Mouse (Mus musculus) midbrain, postnatal 0 days (tissue): ENCODE data around the gene Rap1gds1. TPM values are rescaled to one million over a fixed set of nuclear protein-coding genes. Genes with fewer than 3 reads are reported as not detected.

Experiments
- ATAC-seq: fragments of 200-750 bp; cut with Nextera tagmentation; 2 replicates; pipeline ENCODE4 v1.8.0; 2017; ENCODE audit warnings: moderate number of reproducible peaks, mild to moderate bottlenecking, moderate TSS enrichment, moderate library complexity; ENCODE audit not compliant: low FRiP score
- DNase-seq: peaks from one replicate; pipeline ENCODE4 v3.0.0-alpha.2; 2015; ENCODE audit warnings: low spot score
- H3K27ac ChIP-seq: fragments of 300-500 bp; sonication (generic); 2 replicates; pipeline ENCODE4 v1.5.1; 2014; ENCODE audit warnings: low read depth, mild to moderate bottlenecking, low read length, mixed read lengths
- H3K27me3 ChIP-seq: fragments of 300-500 bp; sonication (generic); 2 replicates; pipeline ENCODE4 v1.6.1; 2014; ENCODE audit warnings: low read length, control low read depth, mixed read lengths; ENCODE audit not compliant: insufficient read depth
- H3K36me3 ChIP-seq: fragments of 300-500 bp; sonication (generic); 2 replicates; pipeline ENCODE4 v1.6.1; 2014; ENCODE audit warnings: low read length, control low read depth, mixed read lengths; ENCODE audit not compliant: insufficient read depth
- H3K4me1 ChIP-seq: fragments of 300-500 bp; sonication (generic); 2 replicates; pipeline ENCODE4 v1.6.1; 2014; ENCODE audit warnings: mild to moderate bottlenecking, control low read depth, antibody characterized with exemption, low read length, mixed read lengths; ENCODE audit not compliant: insufficient read depth
- H3K4me2 ChIP-seq: fragments of 300-500 bp; sonication (generic); 2 replicates; pipeline ENCODE4 v1.6.1; 2014; ENCODE audit warnings: low read depth, mild to moderate bottlenecking, low read length, mixed read lengths; ENCODE audit not compliant: poor library complexity, severe bottlenecking
- H3K4me3 ChIP-seq: fragments of 300-500 bp; sonication (generic); 2 replicates; pipeline ENCODE4 v1.5.1; 2014; ENCODE audit warnings: low read depth, mild to moderate bottlenecking, low read length, moderate library complexity
- H3K9ac ChIP-seq: fragments of 300-500 bp; sonication (generic); replicated peaks from 2 replicates; pipeline ENCODE4 v1.6.1; 2014; ENCODE audit warnings: mild to moderate bottlenecking, low read length, moderate library complexity, mixed read lengths; ENCODE audit not compliant: poor library complexity, severe bottlenecking
- H3K9me3 ChIP-seq: fragments of 300-500 bp; sonication (generic); 2 replicates; pipeline ENCODE4 v1.6.1; 2016; ENCODE audit warnings: low read length, control low read depth
- CTCF ChIP-seq: IDR thresholded peaks from 2 replicates; pipeline ENCODE4 v1.5.1; 2016; ENCODE audit warnings: antibody characterized with exemption, mild to moderate bottlenecking
- WGBS: fragments of 180-500 bp; shearing (Covaris S2); extraction: QIAGEN DNeasy Blood & Tissue Kit; methylation state at CpG from one replicate; pipeline ENCODE4 v1.1.7; 2014; 5-methylcytosine and 5-hydroxymethylcytosine counted together
- polyA plus RNA-seq: library from polyadenylated mRNA; unstranded; fragments of >200 nt; fragmentation: Nextera tagmentation; extraction: Ambion mirVana; gene quantifications from 2 replicates; pipeline ENCODE4 v1.2.1, GENCODE M21; 2015
- total RNA-seq: library from RNA; depleted of rRNA; stranded (reverse); fragments of >200 nt; gene quantifications from 2 replicates; pipeline ENCODE4 v1.2.3, GENCODE M21; 2014

Gene Rap1gds1
- total and polyA plus RNA-seq, 2 experiments from 2014 or later = 76.6 to 110 TPM

DNA sequence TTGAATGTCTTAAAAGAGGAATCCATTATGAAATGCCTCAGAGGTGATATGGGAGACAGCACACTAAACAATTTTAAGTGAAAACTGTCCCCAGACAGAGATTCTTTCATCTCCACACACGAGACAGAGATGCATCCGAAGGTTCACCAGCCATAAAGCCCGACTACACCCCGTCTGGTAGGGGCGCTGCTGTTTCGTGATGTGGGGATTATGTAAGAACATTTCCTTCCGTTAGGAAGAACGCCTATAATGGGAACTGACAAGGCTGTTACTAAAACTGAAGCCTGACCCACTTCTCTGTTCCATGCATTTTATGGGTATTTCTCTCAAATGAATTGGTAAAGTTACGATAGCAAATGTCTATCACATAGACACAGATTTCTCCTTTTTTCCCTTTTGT, 62.6 kb downstream of the Rap1gds1 start:
- H3K4me2 ChIP-seq = no peak overlapping the region
- no peaks in the 10 kb centered on the region for H3K27me3 ChIP-seq
- H3K4me1 ChIP-seq = no peaks in the 10 kb centered on the region
- 76% methylated on average over 9 of the region's 9 CpGs for WGBS
- H3K4me3 ChIP-seq = no peak overlapping the region
- no peaks in the 10 kb centered on the region for H3K9me3 ChIP-seq
- ATAC-seq (no peak), DNase-seq (no peak)
- 0 out of 2 replicates have a peak, but pooled peaks cover 2% of the 10 kb centered on the region for H3K36me3 ChIP-seq
- no peak overlapping the region for H3K27ac ChIP-seq
- TF ChIP-seq CTCF = no peak
- no peak overlapping the region for H3K9ac ChIP-seq

DNA sequence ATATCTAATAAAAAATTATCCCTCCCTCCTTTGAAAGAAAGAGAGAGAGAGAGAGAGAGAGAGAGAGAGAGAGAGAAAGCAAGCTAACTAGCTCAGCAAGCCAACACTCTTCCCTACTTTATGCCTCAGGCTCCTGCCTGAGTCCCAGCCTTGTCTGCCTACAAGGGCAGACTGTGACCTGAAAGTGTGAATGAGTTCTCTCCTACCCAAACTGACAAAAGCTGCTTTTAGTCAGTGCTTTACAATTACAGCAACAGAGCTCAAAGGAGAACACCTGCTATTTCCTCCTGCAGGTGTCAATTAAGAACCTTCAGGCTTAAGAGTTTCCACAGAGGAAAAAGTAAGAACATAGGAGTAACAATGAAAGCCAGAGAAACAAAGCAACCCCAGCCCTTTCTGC, 69.3 kb downstream of the Rap1gds1 start:
- Histone ChIP-seq H3K4me3 (no peak overlapping the region), H3K9ac (no peak overlapping the region), H3K9me3 (no peaks in the 10 kb centered on the region), H3K27ac (no peak overlapping the region), H3K36me3 (no peaks in the 10 kb centered on the region), H3K4me2 (no peak overlapping the region), H3K27me3 (no peaks in the 10 kb centered on the region), H3K4me1 (no peaks in the 10 kb centered on the region)
- ATAC-seq = no peak
- TF ChIP-seq CTCF = no peak
- DNase-seq = no peak

DNA sequence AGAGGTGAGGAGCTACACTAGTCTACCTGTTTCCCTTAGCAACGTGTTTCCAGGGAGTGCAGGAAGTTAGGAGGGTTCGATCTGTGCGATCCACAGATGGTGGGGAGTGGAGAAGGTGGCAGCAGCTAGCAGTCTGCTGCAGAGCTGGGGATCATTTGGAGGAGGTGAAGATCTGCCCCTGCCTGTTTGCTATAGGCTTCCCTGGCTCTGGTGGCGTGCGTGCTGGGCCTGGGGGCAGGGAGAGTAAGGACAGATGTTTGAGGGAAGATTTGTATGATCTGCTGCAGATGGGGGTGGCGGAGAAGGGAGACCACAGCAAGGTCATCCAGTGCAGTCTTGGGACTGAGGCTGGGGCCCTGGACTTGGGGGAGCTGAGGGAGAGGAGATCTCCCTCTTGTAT, 72.2 kb downstream of the Rap1gds1 start:
- 78% methylated on average over 6 of the region's 6 CpGs for WGBS
- no peak overlapping the region for H3K27ac ChIP-seq
- no peak for ATAC-seq

DNA sequence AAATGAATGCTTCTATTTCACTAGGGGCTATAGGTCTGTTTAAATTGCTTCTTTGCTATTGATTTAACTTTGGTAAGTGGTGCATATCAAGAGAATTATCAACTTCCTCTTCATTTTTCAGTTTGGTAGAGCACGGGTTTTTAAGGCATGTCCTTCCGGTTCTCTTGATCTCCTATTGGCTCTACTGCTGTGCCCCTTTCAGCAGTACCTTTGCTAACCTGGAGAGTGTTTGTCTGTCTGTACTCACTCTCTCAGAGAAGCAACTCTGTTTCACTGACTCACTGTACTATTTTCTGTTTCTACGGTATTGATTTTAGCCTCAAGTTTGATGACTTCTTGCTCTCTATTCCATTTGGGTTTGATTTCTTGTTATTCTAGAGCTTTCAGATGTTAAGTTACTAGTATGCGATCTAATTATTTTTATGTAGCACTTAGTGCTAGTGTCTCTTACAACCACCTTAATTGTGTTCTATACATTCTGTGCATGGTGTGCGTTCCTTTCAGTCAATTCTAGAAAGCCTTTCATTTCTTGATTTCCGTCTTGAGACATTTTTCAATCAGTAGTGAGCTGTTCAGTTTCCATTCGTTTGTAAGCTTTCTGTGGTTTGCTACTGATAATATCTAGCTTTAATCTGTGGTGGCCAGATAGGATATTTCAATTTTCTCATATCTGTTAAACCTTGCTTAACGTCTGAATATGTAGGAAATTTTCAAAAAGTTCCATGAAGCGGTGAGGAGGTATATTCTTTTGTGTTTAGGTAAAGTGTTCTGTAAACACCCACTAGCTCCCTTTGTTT, 74.7 kb downstream of the Rap1gds1 start:
- DNase-seq = no peak
- ATAC-seq = no peak
- no peak for TF ChIP-seq CTCF
- 75% methylated on average over 9 of the region's 9 CpGs for WGBS
- Histone ChIP-seq H3K4me1 (no peaks in the 10 kb centered on the region), H3K4me2 (no peak overlapping the region), H3K36me3 (no peaks in the 10 kb centered on the region), H3K4me3 (no peak overlapping the region), H3K9me3 (no peaks in the 10 kb centered on the region), H3K9ac (no peak overlapping the region), H3K27me3 (no peaks in the 10 kb centered on the region), H3K27ac (peak overlapping the region; percentile 26; the same call in 1 of the 2 replicates)

More for the DNA sequence above, 72.2 kb downstream of the Rap1gds1 start:
- H3K4me2 ChIP-seq = no peak overlapping the region
- no peak for TF ChIP-seq CTCF
- DNase-seq = no peak
- H3K4me1 ChIP-seq = no peaks in the 10 kb centered on the region
- H3K27me3 ChIP-seq = no peaks in the 10 kb centered on the region
- no peaks in the 10 kb centered on the region for H3K9me3 ChIP-seq
- H3K4me3 ChIP-seq = no peak overlapping the region
- H3K9ac ChIP-seq = no peak overlapping the region
- H3K36me3 ChIP-seq = no peaks in the 10 kb centered on the region

- Histone ChIP-seq H3K9ac (no peak overlapping the region), H3K36me3 (no peaks in the 10 kb centered on the region), H3K27me3 (no peaks in the 10 kb centered on the region), H3K9me3 (no peaks in the 10 kb centered on the region), H3K4me3 (no peak overlapping the region), H3K4me1 (no peaks in the 10 kb centered on the region), H3K27ac (no peak overlapping the region), H3K4me2 (no peak overlapping the region)
- 71% methylated on average over 5 of the region's 5 CpGs for WGBS
- ATAC-seq = no peak
- TF ChIP-seq CTCF = no peak
- DNase-seq = no peak
These were observed 81.5 kb downstream of the Rap1gds1 start for GRCm38 (mm10) chr3:138993473-138993872.

DNA sequence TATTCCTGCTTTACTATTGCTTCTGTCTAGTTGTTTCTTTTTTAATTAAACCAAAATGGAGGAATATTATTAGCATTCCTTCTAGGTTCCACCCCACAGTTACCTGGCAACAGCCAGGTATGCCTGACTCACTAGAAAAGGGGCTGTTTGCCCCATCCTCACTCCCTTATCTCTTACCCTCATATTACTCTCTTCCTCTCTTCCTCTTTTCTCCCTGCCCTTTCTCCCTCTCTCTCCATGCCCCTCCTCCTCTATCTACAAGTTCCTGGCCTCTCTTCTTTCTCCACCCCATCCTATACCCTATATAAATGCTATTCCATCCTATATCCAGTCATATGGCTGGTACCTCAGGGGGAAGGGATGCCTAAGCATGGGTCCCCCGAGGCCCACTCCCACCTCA, 83.6 kb downstream of the Rap1gds1 start:
- no peak overlapping the region for H3K4me2 ChIP-seq
- H3K4me3 ChIP-seq = no peak overlapping the region
- H3K27ac ChIP-seq = no peak overlapping the region
- H3K36me3 ChIP-seq = no peaks in the 10 kb centered on the region
- no peak overlapping the region for H3K9ac ChIP-seq
- WGBS = 91% methylated on average over 1 of the region's 1 CpGs
- ATAC-seq (no peak), DNase-seq (no peak)
- no peaks in the 10 kb centered on the region for H3K9me3 ChIP-seq
- no peak for TF ChIP-seq CTCF
- H3K27me3 ChIP-seq = no peaks in the 10 kb centered on the region
- H3K4me1 ChIP-seq = no peaks in the 10 kb centered on the region
